Mouse (Mus musculus) ES-Bruce4 (cell line): ENCODE results near the gene Cog5. TPM values are rescaled to one million over a fixed set of nuclear protein-coding genes. Genes with fewer than 3 reads are reported as not detected.

Source experiments
- H3K27ac ChIP-seq: 2 replicates; pipeline ENCODE4 v1.5.1; 2012; ENCODE audit warnings: low read length, inconsistent platforms; ENCODE audit not compliant: insufficient read depth
- H3K27me3 ChIP-seq: 2 replicates; pipeline ENCODE4 v1.6.1; 2012; ENCODE audit warnings: mild to moderate bottlenecking, low read length, inconsistent platforms; ENCODE audit not compliant: control insufficient read depth, poor library complexity, insufficient read depth, severe bottlenecking
- H3K36me3 ChIP-seq: 2 replicates; pipeline ENCODE4 v1.6.1; 2012; ENCODE audit warnings: inconsistent platforms, mild to moderate bottlenecking, low read length, moderate library complexity; ENCODE audit not compliant: control insufficient read depth, poor library complexity, insufficient read depth, severe bottlenecking
- H3K4me1 ChIP-seq: one replicate; pipeline ENCODE4 v1.8.1; 2011; ENCODE audit warnings: low read length; ENCODE audit not compliant: control insufficient read depth, insufficient read depth
- H3K4me3 ChIP-seq: 2 replicates; pipeline ENCODE4 v1.5.1; 2011; ENCODE audit warnings: low read depth, mild to moderate bottlenecking, low read length
- H3K9ac ChIP-seq: 2 replicates; pipeline ENCODE4 v1.6.1; 2012; ENCODE audit warnings: low read depth, mild to moderate bottlenecking, inconsistent platforms; ENCODE audit not compliant: poor library complexity, severe bottlenecking
- H3K9me3 ChIP-seq: replicated peaks from 2 replicates; pipeline ENCODE4 v1.6.1; 2012; ENCODE audit warnings: mild to moderate bottlenecking, low read length, inconsistent platforms; ENCODE audit not compliant: control insufficient read depth, poor library complexity, insufficient read depth, severe bottlenecking
- CTCF ChIP-seq: IDR thresholded peaks from one replicate; pipeline ENCODE4 v1.8.1; 2011; ENCODE audit warnings: low read depth, low read length
- EP300 ChIP-seq: IDR thresholded peaks from 2 replicates; pipeline ENCODE4 v1.6.1; 2011; ENCODE audit warnings: low read depth, low read length; ENCODE audit not compliant: insufficient read depth
- POLR2A ChIP-seq: IDR thresholded peaks from one replicate; pipeline ENCODE4 v1.8.1; 2011; ENCODE audit warnings: low read length; ENCODE audit not compliant: insufficient read depth
- polyA plus RNA-seq: library from polyadenylated mRNA; stranded (reverse); fragments of >200 nt; gene quantifications from 2 replicates; pipeline ENCODE4 v1.2.4, GENCODE M21; 2011; ENCODE audit warnings: low read depth; ENCODE audit not compliant: missing spikeins, insufficient read depth, insufficient read length

The Cog5 gene
- polyA plus RNA-seq, 1 experiment, result 50.6 TPM

GRCm38 (mm10) chr12:31984664-31985063, 330.0 kb downstream of the Cog5 start:
- no peak overlapping the region for H3K27ac ChIP-seq
- H3K9me3 ChIP-seq, result no peaks in the 10 kb centered on the region
- no peak overlapping the region for H3K4me3 ChIP-seq
- no peaks in the 10 kb centered on the region for H3K4me1 ChIP-seq
- H3K36me3 ChIP-seq, result no peaks in the 10 kb centered on the region
- no peak overlapping the region for H3K9ac ChIP-seq
- no peak for TF ChIP-seq EP300
- TF ChIP-seq POLR2A, result no peak
- no peak for TF ChIP-seq CTCF
- H3K27me3 ChIP-seq, result no peaks in the 10 kb centered on the region

- no peak overlapping the region for H3K4me3 ChIP-seq
- TF ChIP-seq CTCF, result no peak
- H3K9me3 ChIP-seq, result no peaks in the 10 kb centered on the region
- no peak overlapping the region for H3K9ac ChIP-seq
- no peaks in the 10 kb centered on the region for H3K27me3 ChIP-seq
- H3K4me1 ChIP-seq, result no peaks in the 10 kb centered on the region
- H3K27ac ChIP-seq, result no peak overlapping the region
- H3K36me3 ChIP-seq, result no peaks in the 10 kb centered on the region
Observed at GRCm38 (mm10) chr12:31985738-31986137, 331.1 kb downstream of the Cog5 start.

GRCm38 (mm10) chr12:31986463-31986862, 331.8 kb downstream of the Cog5 start:
- Histone ChIP-seq H3K4me1 (no peaks in the 10 kb centered on the region), H3K27me3 (no peaks in the 10 kb centered on the region), H3K9me3 (no peaks in the 10 kb centered on the region), H3K27ac (no peak overlapping the region), H3K4me3 (no peak overlapping the region), H3K9ac (no peak overlapping the region), H3K36me3 (no peaks in the 10 kb centered on the region)
- no peak for TF ChIP-seq POLR2A
- no peak for TF ChIP-seq EP300
- TF ChIP-seq CTCF, result no peak

Other genes with a start within 250 kb of the Cog5 start
- gene Cbll1, start 155.3 kb upstream of the Cog5 start, polyA plus RNA-seq, result 45.3 and 47.6 TPM in 2 replicates
- not detected in 2 replicates for gene Slc26a4, start 94.9 kb upstream of the Cog5 start, polyA plus RNA-seq
- 33.1 and 33.2 TPM in 2 replicates for gene Bcap29, start 20.2 kb upstream of the Cog5 start, polyA plus RNA-seq
- gene Dus4l, start within 50 bp of the Cog5 start, polyA plus RNA-seq, result 23.0 and 23.9 TPM in 2 replicates
- not detected in 2 replicates for gene Gpr22, start 59.1 kb downstream of the Cog5 start, polyA plus RNA-seq